Mouse (Mus musculus) liver, embryonic 14.5 days (tissue): Measurements from ENCODE around the gene 1700024G13Rik. TPM values are rescaled to one million over a fixed set of nuclear protein-coding genes. Genes with fewer than 3 reads are reported as not detected.

ENCODE experiments used
- ATAC-seq: fragments of 200-750 bp; cut with Nextera tagmentation; 2 replicates; pipeline ENCODE4 v1.8.0; 2017; ENCODE audit warnings: moderate number of reproducible peaks, mild to moderate bottlenecking, moderate library complexity; ENCODE audit not compliant: insufficient read depth
- DNase-seq, 3 experiments: peaks; one replicate each; pipeline ENCODE4 v3.0.0-alpha.2; 2012 to 2013; ENCODE audit warnings: low read depth in 3 of 3, low spot score in 3 of 3
- H3K27ac ChIP-seq: fragments of 300-500 bp; sonication (generic); 2 replicates; pipeline ENCODE4 v1.5.1; 2014; ENCODE audit warnings: moderate library complexity, mild to moderate bottlenecking, control low read depth, inconsistent platforms
- H3K27me3 ChIP-seq: fragments of 300-500 bp; sonication (generic); 2 replicates; pipeline ENCODE4 v1.6.1; 2014; ENCODE audit warnings: mild to moderate bottlenecking, low read length, moderate library complexity; ENCODE audit not compliant: control insufficient read depth, insufficient read depth
- H3K36me3 ChIP-seq: fragments of 300-500 bp; sonication (generic); replicated peaks from 2 replicates; pipeline ENCODE4 v1.6.1; 2014; ENCODE audit warnings: low read depth; ENCODE audit not compliant: control insufficient read depth, insufficient read depth
- H3K4me1 ChIP-seq, 2 experiments: fragments of 200-500 bp in 1 of 2; fragments of 300-500 bp in 1 of 2; sonication (generic) in 1 of 2; replicated peaks; 2 replicates each; pipeline ENCODE4 v1.6.1; 2012 to 2014; ENCODE audit warnings: antibody characterized with exemption in 1 of 2, inconsistent platforms in 1 of 2, low read length in 1 of 2; ENCODE audit not compliant: control insufficient read depth in 2 of 2, insufficient read depth in 2 of 2
- H3K4me2 ChIP-seq: fragments of 300-500 bp; sonication (generic); 2 replicates; pipeline ENCODE4 v1.6.1; 2014; ENCODE audit warnings: low read depth, mild to moderate bottlenecking, control low read depth, moderate library complexity
- H3K4me3 ChIP-seq, 2 experiments: fragments of 200-500 bp in 1 of 2; fragments of 300-500 bp in 1 of 2; sonication (generic) in 1 of 2; 2 replicates each; pipeline ENCODE4 v1.5.1; 2012 to 2014; ENCODE audit warnings: low read depth in 2 of 2, low read length in 2 of 2, mild to moderate bottlenecking in 2 of 2, control low read depth in 1 of 2, inconsistent platforms in 1 of 2, moderate library complexity in 1 of 2; ENCODE audit not compliant: insufficient read depth in 1 of 2
- H3K9ac ChIP-seq: fragments of 300-500 bp; sonication (generic); replicated peaks from 2 replicates; pipeline ENCODE4 v1.6.1; 2014; ENCODE audit warnings: mild to moderate bottlenecking, control low read depth, moderate library complexity
- H3K9me3 ChIP-seq: fragments of 300-500 bp; sonication (generic); 2 replicates; pipeline ENCODE4 v1.6.1; 2016; ENCODE audit warnings: low read length, mixed read lengths; ENCODE audit not compliant: control insufficient read depth
- CTCF ChIP-seq: IDR thresholded peaks from 2 replicates; pipeline ENCODE4 v1.5.1; 2016; ENCODE audit warnings: antibody characterized with exemption, low read depth, control low read depth
- EP300 ChIP-seq: IDR thresholded peaks from 2 replicates; pipeline ENCODE4 v1.6.1; 2016; ENCODE audit warnings: antibody characterized with exemption, low read depth
- WGBS: fragments of 180-500 bp; shearing (Covaris S2); extraction: QIAGEN DNeasy Blood & Tissue Kit; methylation state at CpG from one replicate; pipeline ENCODE4 v1.1.7; 2014; ENCODE audit not compliant: insufficient replicate concordance; 5-methylcytosine and 5-hydroxymethylcytosine counted together
- polyA plus RNA-seq, 2 experiments: library from polyadenylated mRNA; depleted of rRNA in 1 of 2; stranded (reverse) in 1 of 2; unstranded in 1 of 2; fragments of >200 nt; fragmentation: Nextera tagmentation in 1 of 2; extraction: Ambion mirVana in 1 of 2; gene quantifications; 2 replicates each; pipeline versions ENCODE4 v1.2.1 to v1.2.3; 2012 to 2014

Gene 1700024G13Rik
- polyA plus RNA-seq, 2 experiments, result not detected

- Histone ChIP-seq H3K4me2 (no peak overlapping the region), H3K4me1 (no peaks in the 10 kb centered on the region), H3K36me3 (no peaks in the 10 kb centered on the region), H3K4me3 (no peak overlapping the region), H3K9me3 (no peaks in the 10 kb centered on the region), H3K27ac (no peak overlapping the region), H3K27me3 (no peaks in the 10 kb centered on the region), H3K9ac (no peak overlapping the region)
- TF ChIP-seq CTCF (no peak), EP300 (no peak)
- WGBS, result 56% methylated on average over 6 of the region's 6 CpGs
- ATAC-seq (no peak), DNase-seq (no peak)
Observed at GRCm38 (mm10) chr14:32336021-32336420, 52.2 kb downstream of the 1700024G13Rik start.

DNA sequence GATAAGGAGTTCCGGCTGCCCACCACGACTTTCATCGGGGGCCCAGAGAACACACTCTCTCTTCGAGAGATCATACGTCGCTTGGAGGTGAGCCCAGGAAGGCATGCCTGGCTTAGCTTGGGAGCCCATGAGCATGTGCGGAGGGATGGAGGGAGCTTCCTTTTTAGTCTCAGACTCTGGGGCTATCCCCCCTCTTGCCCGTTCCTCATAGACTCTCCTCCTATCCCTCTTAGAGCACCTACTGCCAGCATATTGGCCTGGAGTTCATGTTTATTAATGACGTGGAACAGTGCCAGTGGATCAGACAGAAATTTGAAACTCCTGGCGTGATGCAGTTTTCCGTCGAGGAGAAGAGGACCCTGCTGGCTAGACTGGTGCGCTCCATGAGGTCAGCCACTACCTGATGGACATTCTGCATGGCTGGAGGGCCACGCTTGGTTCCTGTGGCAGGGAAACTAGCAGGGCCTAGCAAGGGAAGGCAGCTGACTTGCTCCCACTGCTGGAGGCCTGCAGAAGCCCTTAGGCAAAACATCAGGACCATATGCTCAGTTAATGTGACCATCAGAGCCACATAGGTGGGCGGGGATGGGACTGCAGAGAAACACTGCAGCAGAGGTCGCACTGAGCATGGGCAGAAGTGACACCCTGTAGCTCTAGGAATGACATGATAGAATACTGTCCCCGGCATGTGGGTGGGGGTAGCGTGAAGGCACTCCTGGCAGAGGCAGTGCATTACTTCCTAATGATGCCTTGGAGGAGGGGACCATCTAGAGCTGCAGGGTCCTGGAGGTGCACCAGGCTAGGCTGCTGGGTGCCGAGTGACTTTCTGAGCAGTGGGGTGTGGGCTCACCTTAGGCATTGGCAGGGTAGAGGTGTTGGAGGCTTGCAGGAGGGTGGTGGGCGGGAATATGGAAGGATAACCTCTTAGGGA is 55.4 kb downstream of the 1700024G13Rik start:
- no peak for DNase-seq
- ATAC-seq, result no peak

DNA sequence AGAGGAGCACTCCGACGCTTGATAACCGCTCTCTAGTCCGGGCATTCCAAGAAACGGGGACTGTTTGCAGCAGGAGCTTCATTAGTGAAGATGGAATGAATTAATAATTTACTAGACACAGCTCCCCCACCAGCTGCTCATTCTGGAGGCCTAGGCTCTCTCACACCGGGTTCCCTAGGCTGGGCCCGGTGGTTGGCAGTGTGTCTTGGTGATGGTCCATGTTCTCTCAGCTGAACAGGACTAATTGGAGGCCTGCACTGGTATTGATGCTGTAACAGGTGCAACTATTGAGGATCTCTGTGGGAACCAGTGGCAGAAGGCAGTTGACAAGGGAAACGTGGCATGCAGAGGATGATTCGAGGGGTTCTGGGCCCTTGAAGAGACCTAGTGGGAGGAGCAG is 60.8 kb downstream of the 1700024G13Rik start:
- H3K4me3 ChIP-seq, result no peak overlapping the region
- no peak overlapping the region for H3K27ac ChIP-seq
- H3K9me3 ChIP-seq, result no peaks in the 10 kb centered on the region
- H3K4me1 ChIP-seq, result no peaks in the 10 kb centered on the region
- no peak overlapping the region for H3K4me2 ChIP-seq
- 66% methylated on average over 9 of the region's 9 CpGs for WGBS
- no peak for TF ChIP-seq EP300
- no peak for TF ChIP-seq CTCF
- H3K36me3 ChIP-seq, result no peaks in the 10 kb centered on the region
- DNase-seq, result no peak
- no peaks in the 10 kb centered on the region for H3K27me3 ChIP-seq
- no peak overlapping the region for H3K9ac ChIP-seq
- no peak for ATAC-seq

More for the DNA sequence above, 55.4 kb downstream of the 1700024G13Rik start:
- Histone ChIP-seq H3K27me3 (no peaks in the 10 kb centered on the region), H3K36me3 (no peaks in the 10 kb centered on the region), H3K4me3 (no peak overlapping the region), H3K9me3 (no peaks in the 10 kb centered on the region), H3K4me1 (no peaks in the 10 kb centered on the region), H3K9ac (no peak overlapping the region), H3K4me2 (no peak overlapping the region), H3K27ac (no peak overlapping the region)
- TF ChIP-seq EP300 (no peak), CTCF (no peak)
- WGBS, result 71% methylated on average over 20 of the region's 20 CpGs

Other genes starting within 250 kb of the 1700024G13Rik start
- gene Msmb, start 246.4 kb downstream of the 1700024G13Rik start, polyA plus RNA-seq (2012; rRNA removed), result 0.13 and 0.19 TPM in 2 replicates
- 0.33 and 0.38 TPM in 2 replicates for gene Msmb, start 246.4 kb downstream of the 1700024G13Rik start, polyA plus RNA-seq (2014; fragmentation: Nextera tagmentation; extraction: Ambion mirVana)
- 80.7 and 117 TPM in 2 replicates for gene Ncoa4, start 228.5 kb downstream of the 1700024G13Rik start, polyA plus RNA-seq (2012; rRNA removed)
- gene Ncoa4, start 228.5 kb downstream of the 1700024G13Rik start, polyA plus RNA-seq (2014; fragmentation: Nextera tagmentation; extraction: Ambion mirVana), result 353 and 363 TPM in 2 replicates
- gene Timm23, start 186.5 kb downstream of the 1700024G13Rik start, polyA plus RNA-seq (2012; rRNA removed), result 75.8 and 90.5 TPM in 2 replicates
- gene Timm23, start 186.5 kb downstream of the 1700024G13Rik start, polyA plus RNA-seq (2014; fragmentation: Nextera tagmentation; extraction: Ambion mirVana), result 196 and 199 TPM in 2 replicates
- 4.4 and 6.0 TPM in 2 replicates for gene Parg, start 186.4 kb downstream of the 1700024G13Rik start, polyA plus RNA-seq (2012; rRNA removed)
- gene Parg, start 186.4 kb downstream of the 1700024G13Rik start, polyA plus RNA-seq (2014; fragmentation: Nextera tagmentation; extraction: Ambion mirVana), result 12.6 and 17.0 TPM in 2 replicates
- gene Ogdhl, start 66.4 kb downstream of the 1700024G13Rik start, polyA plus RNA-seq (2012; rRNA removed), result 0.39 and 0.41 TPM in 2 replicates
- gene Ogdhl, start 66.4 kb downstream of the 1700024G13Rik start, polyA plus RNA-seq (2014; fragmentation: Nextera tagmentation; extraction: Ambion mirVana), result 0.58 and 1.0 TPM in 2 replicates
- gene Slc18a3, start 76.5 kb upstream of the 1700024G13Rik start, polyA plus RNA-seq (2012; rRNA removed), result not detected in 2 replicates
- not detected in 2 replicates for gene Slc18a3, start 76.5 kb upstream of the 1700024G13Rik start, polyA plus RNA-seq (2014; fragmentation: Nextera tagmentation; extraction: Ambion mirVana)
- gene Chat, start 77.6 kb upstream of the 1700024G13Rik start, polyA plus RNA-seq (2012; rRNA removed), result not detected in 2 replicates
- not detected in 2 replicates for gene Chat, start 77.6 kb upstream of the 1700024G13Rik start, polyA plus RNA-seq (2014; fragmentation: Nextera tagmentation; extraction: Ambion mirVana)
- gene Ercc6, start 125.1 kb upstream of the 1700024G13Rik start, polyA plus RNA-seq (2012; rRNA removed), result 2.5 and 3.4 TPM in 2 replicates
- 5.4 and 6.5 TPM in 2 replicates for gene Ercc6, start 125.1 kb upstream of the 1700024G13Rik start, polyA plus RNA-seq (2014; fragmentation: Nextera tagmentation; extraction: Ambion mirVana)
- not detected in 2 replicates for gene Prrxl1, start 211.0 kb upstream of the 1700024G13Rik start, polyA plus RNA-seq (2012; rRNA removed)
- gene Prrxl1, start 211.0 kb upstream of the 1700024G13Rik start, polyA plus RNA-seq (2014; fragmentation: Nextera tagmentation; extraction: Ambion mirVana), result not detected in 2 replicates